Mouse (Mus musculus): ENCODE measurements around the gene Stxbp4. TPM values are rescaled to one million over a fixed set of nuclear protein-coding genes. Genes with fewer than 3 reads are reported as not detected.
A peak's percentile ranks its signal among the peaks of the same experiment; 100 is the strongest.

Stxbp4 gene
- polyA plus RNA-seq, 1 experiment: 8.8 TPM

DNA sequence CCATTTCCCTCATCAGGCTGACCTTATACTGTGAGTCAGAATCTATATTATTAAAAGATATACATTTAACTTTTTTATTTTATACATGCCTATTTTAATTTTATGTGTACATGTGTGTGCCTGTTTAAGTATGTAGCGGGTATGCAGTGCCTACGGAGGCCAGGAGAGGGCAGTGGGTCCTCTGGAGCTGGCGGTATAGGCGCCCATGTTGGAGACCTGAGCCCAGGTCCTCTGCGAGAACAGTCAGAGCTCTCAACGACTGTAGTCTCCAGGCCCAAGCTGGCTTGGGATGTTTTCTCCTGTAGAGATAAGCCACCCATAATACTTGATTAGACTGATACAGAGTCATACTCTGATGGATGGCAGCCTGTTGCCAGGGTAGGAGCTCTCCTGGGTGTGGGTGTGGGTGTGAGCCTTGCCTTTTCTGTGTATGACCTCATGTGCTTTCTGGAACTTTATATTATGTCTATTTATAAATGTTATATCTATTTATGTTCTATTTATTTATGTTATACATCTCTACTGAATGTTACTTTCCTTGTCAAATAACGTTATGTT is 62.3 kb downstream of the Stxbp4 start:
- DNase-seq (ENCODE audit: extremely low spot score in 1 of 2, low spot score in 1 of 2): no peak

DNA sequence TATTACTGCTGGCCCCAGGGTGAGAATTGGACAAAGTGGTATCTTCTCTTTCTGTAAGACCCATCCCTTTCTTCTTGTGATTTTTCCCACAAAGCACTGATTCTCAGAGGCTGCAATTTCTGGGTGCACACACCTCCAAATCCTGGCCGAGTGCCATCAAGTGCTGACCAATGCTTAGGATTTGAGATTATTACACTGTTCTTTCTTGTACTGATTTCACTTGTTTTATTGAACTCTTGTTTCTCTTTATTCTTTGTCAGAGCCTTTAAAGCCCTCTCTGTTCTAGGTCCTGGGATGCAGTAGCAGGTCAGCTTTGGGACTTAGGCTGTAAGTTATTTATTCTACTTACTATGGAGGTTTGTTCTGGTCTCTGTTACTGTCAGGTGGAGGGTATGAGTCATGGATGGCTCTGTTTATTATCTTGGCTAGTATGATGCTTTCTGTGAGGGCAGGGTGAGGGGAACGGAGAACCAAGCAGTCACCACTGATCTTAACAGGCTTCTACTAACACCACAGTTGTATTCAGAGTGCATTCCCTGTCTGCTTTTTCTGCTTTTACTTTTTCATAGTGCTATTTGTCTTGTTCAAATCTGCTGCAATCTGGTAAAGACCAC is 67.1 kb downstream of the Stxbp4 start:
- DNase-seq (ENCODE audit: extremely low spot score in 1 of 2, low spot score in 1 of 2): no peak

DNA sequence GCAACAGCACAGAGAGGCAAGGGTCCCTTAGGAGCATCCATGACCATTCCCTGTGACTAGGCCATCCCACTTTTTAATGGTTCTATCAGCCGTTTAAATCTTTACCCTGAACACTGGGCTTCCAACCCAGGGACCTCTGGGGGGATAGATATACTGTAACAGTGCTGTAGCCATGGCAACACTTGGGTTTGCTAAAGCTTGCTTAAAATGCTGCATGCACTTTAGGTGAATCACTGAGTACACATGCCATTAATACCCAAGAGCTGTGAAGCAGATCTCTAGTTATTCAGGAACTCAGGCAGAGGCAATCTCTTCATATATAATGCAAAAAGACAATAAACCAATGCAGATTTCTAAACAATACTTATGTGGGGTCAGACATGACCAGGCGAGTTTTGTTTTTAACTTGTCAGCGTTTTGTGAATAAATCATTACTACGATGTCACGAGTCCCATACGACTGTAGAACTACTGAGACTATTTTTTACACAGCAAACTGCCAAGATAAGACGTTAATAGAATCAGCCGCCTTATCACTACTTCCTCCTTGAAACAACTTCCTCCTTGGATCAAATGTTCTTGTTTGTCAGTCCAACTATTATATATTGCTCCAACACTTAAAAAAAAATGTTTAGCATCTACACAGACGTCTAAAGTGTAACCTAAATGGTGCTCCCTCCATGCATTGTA is 79.4 kb downstream of the Stxbp4 start:
- DNase-seq (ENCODE audit: extremely low spot score in 1 of 2, low spot score in 1 of 2): no peak

DNA sequence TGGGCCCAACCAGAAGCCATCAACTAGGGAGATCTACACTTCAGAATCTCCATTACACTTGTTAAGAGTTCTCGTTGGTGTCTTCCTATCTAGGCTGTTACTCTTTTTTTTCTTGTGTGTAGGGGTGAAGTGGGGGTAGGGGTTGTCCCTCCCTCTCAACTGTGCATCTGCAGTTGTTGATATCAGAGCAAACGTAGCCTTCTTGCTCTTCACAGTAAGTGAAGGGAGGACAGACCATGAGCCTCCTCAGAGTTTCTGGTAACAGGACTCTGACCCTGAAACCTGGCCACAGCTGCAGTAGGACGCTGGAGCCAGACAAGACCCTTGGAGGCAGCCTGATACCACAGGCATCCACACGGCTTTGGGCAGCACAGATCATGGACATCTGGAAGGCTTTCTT is 81.4 kb downstream of the Stxbp4 start:
- no peak for DNase-seq (ENCODE audit: extremely low spot score in 1 of 2, low spot score in 1 of 2)

DNA sequence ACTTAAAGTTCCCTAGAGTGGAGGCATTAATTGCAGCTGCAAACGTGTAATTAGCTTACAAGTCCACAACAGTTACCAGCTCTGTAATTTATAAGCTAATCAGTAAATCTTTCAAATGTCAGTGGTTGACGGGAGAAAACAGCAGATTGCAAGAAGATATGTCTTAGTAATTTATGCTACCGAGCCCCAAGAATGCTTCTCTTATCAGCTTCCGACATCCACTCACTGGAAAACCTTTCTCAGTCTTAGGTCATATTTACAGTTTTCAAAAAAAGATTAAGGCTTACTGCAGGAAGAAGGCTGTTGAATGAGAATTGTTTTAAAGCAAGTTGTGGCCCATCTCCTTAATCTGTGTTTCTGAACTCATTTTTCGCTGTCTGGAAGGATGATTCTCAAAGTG is 83.9 kb downstream of the Stxbp4 start:
- no peak for DNase-seq (ENCODE audit: extremely low spot score in 1 of 2, low spot score in 1 of 2)

DNA sequence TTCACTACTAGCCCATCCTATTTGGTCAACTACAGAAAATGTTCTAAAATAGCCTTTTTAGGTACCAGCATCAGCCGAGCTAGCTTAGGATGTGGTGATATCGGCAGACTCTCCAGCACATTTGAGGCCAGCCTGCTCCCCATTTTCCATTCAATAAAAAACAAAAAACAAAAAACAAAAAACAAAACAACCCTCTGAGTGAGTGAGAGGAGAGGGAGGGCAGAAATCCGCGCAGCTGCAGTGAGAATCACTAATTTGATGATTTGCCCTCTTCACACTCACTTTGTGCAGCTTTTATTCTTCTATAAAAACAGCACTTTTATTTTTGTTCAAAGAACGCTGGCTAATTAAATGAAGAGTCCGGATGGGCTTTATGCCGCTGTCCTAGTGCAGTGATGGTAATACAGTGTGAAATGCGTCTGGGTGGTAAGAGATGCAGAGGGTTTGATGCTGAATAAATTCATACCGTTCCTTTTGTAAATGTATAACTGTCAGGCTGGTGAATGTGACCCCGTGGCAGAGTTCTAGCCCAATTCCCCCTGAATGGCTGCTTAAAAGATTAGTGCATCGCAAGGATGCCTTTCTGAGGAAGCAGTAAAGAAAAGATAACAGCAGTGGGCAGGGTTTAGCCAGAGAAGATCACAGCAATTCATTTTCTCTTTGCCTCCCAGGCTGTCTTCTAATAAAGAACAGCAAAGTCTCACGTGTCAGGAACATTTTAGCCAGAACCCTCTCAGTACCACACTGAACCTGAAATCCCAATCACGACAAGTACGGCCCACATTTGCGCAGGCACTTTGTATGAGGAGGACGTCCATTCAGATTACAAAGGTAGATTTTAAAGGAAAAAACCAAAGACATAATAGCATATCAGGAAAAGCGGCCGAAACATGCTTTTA is 85.3 kb downstream of the Stxbp4 start:
- DNase-seq (ENCODE audit: extremely low spot score in 1 of 2, low spot score in 1 of 2): no peak

DNA sequence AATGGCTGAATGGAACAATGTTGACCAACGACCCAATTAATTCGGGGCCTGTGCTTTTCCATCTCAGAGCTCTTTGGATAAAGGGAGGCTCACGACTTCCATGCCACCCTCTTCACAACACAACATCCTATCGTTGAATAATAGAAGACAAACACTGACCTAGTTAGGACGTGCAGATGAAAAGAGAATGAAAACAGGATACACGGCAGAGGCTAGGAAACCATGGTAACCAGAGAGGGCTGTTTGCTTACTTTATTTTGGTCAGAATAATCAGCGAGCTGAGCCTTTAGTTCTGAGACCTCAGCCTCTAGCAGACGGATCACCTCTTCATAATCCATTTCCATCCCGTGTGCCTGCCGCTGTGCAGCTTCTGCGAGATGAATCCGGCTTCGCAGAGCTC is 89.3 kb downstream of the Stxbp4 start:
- peak; percentile 32 to 61 for DNase-seq (ENCODE audit: extremely low spot score in 1 of 2, low spot score in 1 of 2)

DNA sequence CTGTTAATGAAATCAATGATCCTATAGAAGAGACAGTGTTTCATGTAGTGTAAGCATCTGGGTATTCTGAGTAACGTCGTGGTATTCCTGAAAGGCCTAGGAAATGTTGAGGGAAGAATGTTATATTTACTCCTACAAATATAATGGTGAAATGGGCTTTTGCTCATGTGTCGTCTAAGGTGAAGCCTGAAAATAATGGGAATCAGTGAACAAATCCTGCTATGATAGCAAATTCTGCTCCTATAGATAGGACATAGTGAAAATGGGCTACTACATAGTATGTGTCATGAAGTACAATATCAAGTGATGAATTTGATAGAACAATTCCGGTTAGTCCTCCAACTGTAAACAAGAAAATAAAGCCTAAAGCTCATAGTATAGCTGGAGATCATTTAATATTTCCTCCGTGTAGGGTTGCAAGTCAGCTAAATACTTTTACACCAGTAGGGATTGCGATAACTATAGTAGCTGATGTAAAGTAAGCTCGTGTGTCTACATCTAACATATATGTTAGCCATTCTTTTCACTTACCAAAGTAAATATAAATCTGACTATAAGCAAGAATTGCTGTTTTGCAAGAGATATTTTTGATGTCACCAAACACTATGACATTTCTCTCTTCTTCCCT is 99.1 kb downstream of the Stxbp4 start:
- DNase-seq (ENCODE audit: extremely low spot score in 1 of 2, low spot score in 1 of 2): no peak

DNA sequence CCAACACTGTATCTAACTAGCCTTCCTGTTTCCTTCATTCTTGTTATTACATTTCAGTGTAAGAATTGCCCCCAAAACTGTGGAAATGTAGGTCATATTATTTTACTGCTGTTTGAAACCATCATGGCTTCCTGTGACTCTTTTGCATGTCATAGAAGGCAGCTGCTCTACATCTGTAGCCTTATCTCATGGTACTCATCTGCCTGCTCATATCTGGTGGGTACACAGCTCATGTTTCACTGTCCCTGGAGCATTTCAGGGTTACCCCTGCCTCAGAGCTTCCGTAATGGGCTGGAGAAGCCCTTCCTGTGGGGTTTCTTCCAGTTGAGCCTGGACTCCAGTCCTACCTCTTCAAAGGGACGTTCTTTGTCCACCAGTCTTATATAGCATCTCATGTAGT is 112.6 kb downstream of the Stxbp4 start:
- DNase-seq (ENCODE audit: extremely low spot score in 1 of 2, low spot score in 1 of 2): no peak

DNA sequence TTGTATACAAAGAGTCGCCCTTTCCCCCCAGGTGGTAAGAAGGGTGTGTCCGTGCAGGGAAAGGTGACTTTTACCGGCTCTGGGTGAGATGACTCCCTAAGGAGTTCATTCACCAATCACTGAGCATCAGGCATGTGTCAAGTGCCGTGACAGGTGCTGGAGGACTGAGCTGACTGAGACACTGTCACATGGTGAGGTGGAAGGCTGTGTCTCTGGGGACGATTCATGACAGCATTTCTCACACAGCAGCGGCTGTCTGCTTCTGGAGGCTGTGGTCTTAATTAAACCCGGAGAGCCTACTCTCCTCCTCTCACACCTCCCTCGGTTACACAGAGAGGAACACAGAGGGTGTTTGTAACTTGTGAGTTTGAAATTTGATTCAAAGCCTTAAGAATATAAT is 116.8 kb downstream of the Stxbp4 start:
- peak; percentile 49 to 52 for DNase-seq (ENCODE audit: extremely low spot score in 1 of 2, low spot score in 1 of 2)

DNA sequence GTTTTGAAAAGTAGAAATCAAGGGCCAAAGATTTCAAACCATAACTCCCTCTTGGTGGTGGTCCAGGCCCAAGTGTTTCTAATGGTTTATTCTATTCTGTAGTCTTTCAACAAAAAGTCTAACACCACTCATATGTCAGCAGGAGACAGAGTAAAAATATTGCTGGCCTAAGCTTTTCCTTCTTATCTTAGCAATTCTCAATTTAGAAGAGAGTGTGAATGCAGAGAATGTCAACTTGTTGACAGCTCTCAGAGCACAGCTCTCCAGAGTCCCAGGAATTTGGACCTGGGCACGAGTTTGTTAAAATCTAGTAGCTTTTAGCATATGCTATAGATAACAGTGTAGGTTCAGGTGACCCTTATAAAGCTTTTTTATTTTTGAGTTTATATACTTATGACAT is 120.1 kb downstream of the Stxbp4 start:
- no peak for DNase-seq (ENCODE audit: extremely low spot score in 1 of 2, low spot score in 1 of 2)

DNA sequence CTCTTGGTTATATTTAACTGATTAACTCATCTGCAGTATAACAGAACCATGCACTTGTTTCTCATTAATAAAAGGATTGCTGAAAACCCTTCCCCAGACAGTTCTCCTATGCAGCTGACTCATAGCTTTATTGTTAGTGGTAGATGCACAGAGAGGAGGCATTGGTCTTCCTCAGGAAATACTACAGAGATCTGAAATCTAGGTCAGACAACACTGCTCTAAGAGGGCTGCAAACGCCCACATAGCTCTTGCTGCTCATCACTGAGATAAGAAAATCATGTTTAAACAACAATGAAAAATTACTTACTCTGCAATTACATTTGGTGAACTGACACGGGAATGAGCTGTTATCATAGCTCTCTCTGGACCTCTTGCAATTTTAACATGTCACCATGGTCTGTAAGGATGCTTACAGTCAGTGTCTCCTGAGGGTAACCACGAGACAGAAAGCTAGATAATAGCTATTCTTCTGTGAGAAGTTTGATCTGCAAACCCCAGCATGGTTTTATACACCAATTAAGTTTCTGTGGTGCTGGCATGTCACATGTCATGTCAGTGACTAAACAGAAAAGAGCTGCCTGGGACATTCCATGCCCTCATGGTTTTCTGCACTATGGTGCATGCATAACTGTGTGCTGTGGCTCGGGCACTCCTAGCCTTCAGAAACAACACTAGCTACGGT is 125.2 kb downstream of the Stxbp4 start:
- peak in 1 of 2 experiments; percentile 40 for DNase-seq (ENCODE audit: extremely low spot score in 1 of 2, low spot score in 1 of 2)

DNA sequence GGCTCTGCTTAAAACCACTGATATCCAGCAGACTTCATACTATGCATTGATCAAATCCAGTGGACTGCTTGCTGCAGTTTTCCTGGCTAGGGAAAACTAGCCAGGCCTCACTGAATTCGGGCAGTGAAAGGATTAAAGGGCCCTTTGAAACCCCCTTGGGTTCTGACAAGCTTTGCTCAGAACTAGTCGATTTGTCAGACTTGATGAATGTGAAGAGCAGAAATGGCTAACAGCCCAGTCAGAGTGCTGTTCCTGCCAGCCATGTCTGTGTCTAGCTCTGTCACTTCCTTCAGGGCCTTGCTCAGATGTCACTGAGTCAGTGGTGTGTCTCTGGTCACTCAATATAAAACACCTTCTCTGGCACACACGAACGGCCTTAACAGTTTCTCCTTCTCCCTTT is 136.0 kb downstream of the Stxbp4 start:
- no peak for DNase-seq (ENCODE audit: extremely low spot score in 1 of 2, low spot score in 1 of 2)

DNA sequence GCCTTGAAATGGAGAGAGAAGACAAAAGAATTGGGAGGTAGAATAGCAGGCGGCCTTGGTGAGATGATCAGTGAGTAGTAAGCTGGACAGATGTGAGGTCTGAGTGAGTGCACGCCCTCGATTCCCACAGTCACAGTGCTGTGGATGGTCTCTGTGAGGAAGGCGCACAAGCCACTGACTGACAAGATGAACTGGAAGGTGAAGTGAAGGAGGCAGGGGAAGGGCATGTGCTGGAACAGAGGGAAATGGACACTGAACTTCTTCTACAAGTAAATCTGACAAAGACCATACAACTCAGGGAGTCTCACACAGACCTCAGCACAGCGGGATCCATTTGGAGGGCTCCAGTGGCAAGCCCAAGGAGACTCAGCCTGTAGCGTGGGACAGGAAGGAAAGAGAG is 138.0 kb downstream of the Stxbp4 start:
- no peak for DNase-seq (ENCODE audit: extremely low spot score in 1 of 2, low spot score in 1 of 2)

DNA sequence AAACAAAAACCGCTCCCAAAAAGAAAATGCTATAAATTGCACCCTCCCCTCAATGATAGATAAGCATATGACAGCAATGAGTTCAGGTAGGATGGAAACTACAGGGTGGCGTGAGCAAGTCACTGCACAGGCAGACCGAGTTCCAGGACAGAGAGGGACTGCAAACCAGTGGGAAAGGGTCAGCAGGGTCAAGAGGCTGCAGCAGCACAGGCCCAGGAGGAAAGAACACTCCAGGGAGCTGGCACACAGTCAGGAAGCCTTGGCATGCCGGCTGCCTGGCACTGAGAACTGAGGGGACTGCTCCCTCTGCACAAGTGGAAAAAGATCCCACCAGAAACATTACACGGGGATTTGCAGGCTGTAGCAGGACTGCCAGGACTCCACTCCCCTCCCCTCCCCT is 139.4 kb downstream of the Stxbp4 start:
- DNase-seq (ENCODE audit: extremely low spot score in 1 of 2, low spot score in 1 of 2): no peak

DNA sequence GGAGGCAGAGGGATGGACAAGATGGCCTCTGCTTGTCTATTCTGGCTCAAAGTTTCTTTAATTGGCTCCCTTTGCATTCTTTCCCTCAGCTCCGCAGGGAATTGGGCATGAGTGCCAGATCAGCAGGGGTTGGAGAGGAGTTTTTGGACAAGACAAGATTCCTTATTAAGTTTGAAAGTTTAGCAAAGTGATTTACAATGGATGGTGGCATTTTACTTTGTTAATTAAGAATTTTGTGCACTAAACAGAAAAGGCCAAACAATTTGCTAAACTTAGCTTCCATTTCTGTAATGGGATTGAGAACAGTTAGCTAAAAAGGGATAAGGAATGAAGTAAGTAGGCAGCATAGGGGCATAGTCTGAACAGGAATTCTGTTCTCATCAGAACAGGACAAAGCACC is 142.9 kb downstream of the Stxbp4 start:
- no peak for DNase-seq (ENCODE audit: extremely low spot score in 1 of 2, low spot score in 1 of 2)

DNA sequence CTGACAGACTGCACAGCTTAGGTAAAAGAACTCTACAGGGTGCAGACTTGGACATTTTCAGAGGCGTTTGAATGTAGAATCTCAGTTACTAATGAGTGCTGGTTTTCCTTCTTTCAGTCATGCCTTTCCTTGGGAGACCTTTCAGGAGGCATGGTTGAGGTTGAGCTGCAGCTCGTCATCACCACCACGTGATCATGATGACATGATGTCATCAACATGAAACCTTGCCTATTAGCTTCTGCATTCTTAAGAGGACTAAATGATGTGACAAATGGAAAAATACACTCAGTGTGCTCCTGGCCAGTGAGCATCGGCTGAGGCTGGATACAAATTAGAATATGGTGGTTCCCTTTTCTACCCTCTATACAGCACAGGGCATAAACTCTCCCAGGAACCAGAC is 145.4 kb downstream of the Stxbp4 start:
- no peak for DNase-seq (ENCODE audit: extremely low spot score in 1 of 2, low spot score in 1 of 2)

DNA sequence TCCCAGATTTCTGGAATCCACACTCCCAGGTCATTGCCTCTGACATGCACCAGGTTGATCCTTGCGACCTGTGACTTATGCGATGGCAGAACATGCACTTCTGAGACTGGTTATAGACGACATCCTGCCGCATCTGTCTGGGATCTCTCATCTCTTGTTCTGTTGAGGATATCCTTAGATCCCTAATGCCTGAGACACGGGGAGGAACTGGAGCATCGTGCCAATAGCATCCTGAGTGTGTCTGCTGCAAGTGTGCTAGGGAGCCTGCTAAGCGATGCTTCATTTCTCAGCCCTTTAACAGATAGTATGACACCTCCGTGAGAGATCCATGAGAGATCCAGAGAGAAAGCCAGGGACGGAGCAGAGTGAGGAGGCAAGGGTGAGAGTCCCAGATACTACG is 148.7 kb downstream of the Stxbp4 start:
- no peak for DNase-seq (ENCODE audit: extremely low spot score in 1 of 2, low spot score in 1 of 2)

DNA sequence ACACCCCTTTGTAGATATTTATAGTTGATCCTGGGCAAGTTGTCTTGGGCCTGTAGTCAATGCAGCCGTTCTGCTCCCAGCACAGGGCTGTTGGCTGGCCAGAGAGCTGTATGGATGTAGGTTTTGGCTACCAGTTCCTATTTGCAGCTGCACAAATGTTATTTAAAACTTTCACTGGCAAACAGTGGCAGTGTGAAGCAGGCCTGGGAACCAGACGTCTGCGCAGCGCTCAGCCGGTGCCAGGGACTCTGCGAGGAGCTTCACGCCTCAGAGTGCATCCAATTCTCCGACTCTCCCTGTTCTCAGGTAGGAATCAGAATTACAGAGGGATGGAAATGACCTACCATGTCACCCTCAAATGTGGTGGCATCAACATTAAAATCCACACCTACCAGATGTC is 150.2 kb downstream of the Stxbp4 start:
- no peak for DNase-seq (ENCODE audit: extremely low spot score in 1 of 2, low spot score in 1 of 2)
